Mouse (Mus musculus): ENCODE data around the gene Trp53. TPM values are rescaled to one million over a fixed set of nuclear protein-coding genes. Genes with fewer than 3 reads are reported as not detected.

Gene Trp53
- polyA plus RNA-seq (2014; fragmentation: Illumina TruSeq; extraction: RNeasy Lipid Tissue Mini Kit (QIAGEN cat#74804); ENCODE audit: low read depth, low replicate concordance) = 35.1 TPM

GRCm38 (mm10) chr11:69580091-69580514 lies at the start of gene Trp53, which contains the start of gene Wrap53:
Gene Trp53 (plus strand): TSS chr11:69580359.
Gene Wrap53 (minus strand): TSS chr11:69580255.

GRCm38 (mm10) chr11:69549060-69549656 lies 31.0 kb upstream of the Trp53 start, which contains the start of gene Dnah2:
Gene Dnah2 (minus strand): TSS chr11:69549110.

GRCm38 (mm10) chr11:69559851-69560765 lies 20.1 kb upstream of the Trp53 start, which contains the start of gene Efnb3:
Gene Efnb3 (minus strand): TSS chr11:69560205.

GRCm38 (mm10) chr11:69605726-69606490 lies 25.7 kb downstream of the Trp53 start, which contains the start of gene Atp1b2:
Gene Atp1b2 (minus strand): TSS chr11:69605942.

GRCm38 (mm10) chr11:69617805-69618204 lies 37.6 kb downstream of the Trp53 start, which contains the start of gene Shbg:
Gene Shbg (minus strand): TSS chr11:69617905.

GRCm38 (mm10) chr11:69621571-69622268 lies 41.6 kb downstream of the Trp53 start, which contains the start of gene Sat2:
Gene Sat2 (plus strand): TSS chr11:69622024.

GRCm38 (mm10) chr11:69632284-69633089 lies 52.3 kb downstream of the Trp53 start, which contains the start of gene Fxr2:
Gene Fxr2 (plus strand): TSS chr11:69632990.

Other genes starting within 250 kb of the Trp53 start
- 1.6 TPM for gene Rnf227, start 239.9 kb upstream of the Trp53 start, polyA plus RNA-seq (2014; fragmentation: Illumina TruSeq; extraction: RNeasy Lipid Tissue Mini Kit (QIAGEN cat#74804); ENCODE audit: low read depth, low replicate concordance)
- 88.6 TPM for gene Chd3, start 211.0 kb upstream of the Trp53 start, polyA plus RNA-seq (2014; fragmentation: Illumina TruSeq; extraction: RNeasy Lipid Tissue Mini Kit (QIAGEN cat#74804); ENCODE audit: low read depth, low replicate concordance)
- 115 TPM for gene Naa38, start 184.9 kb upstream of the Trp53 start, polyA plus RNA-seq (2014; fragmentation: Illumina TruSeq; extraction: RNeasy Lipid Tissue Mini Kit (QIAGEN cat#74804); ENCODE audit: low read depth, low replicate concordance)
- 37.7 TPM for gene Cyb5d1, start 184.7 kb upstream of the Trp53 start, polyA plus RNA-seq (2014; fragmentation: Illumina TruSeq; extraction: RNeasy Lipid Tissue Mini Kit (QIAGEN cat#74804); ENCODE audit: low read depth, low replicate concordance)
- 10.2 TPM for gene Tmem88, start 182.1 kb upstream of the Trp53 start, polyA plus RNA-seq (2014; fragmentation: Illumina TruSeq; extraction: RNeasy Lipid Tissue Mini Kit (QIAGEN cat#74804); ENCODE audit: low read depth, low replicate concordance)
- 22.5 TPM for gene Kdm6b, start 166.7 kb upstream of the Trp53 start, polyA plus RNA-seq (2014; fragmentation: Illumina TruSeq; extraction: RNeasy Lipid Tissue Mini Kit (QIAGEN cat#74804); ENCODE audit: low read depth, low replicate concordance)
- gene Dnah2, start 31.2 kb upstream of the Trp53 start, polyA plus RNA-seq (2014; fragmentation: Illumina TruSeq; extraction: RNeasy Lipid Tissue Mini Kit (QIAGEN cat#74804); ENCODE audit: low read depth, low replicate concordance) = 1.2 TPM
- 1.1 TPM for gene Efnb3, start 20.2 kb upstream of the Trp53 start, polyA plus RNA-seq (2014; fragmentation: Illumina TruSeq; extraction: RNeasy Lipid Tissue Mini Kit (QIAGEN cat#74804); ENCODE audit: low read depth, low replicate concordance)
- 9.2 TPM for gene Wrap53, start 104 bp upstream of the Trp53 start, polyA plus RNA-seq (2014; fragmentation: Illumina TruSeq; extraction: RNeasy Lipid Tissue Mini Kit (QIAGEN cat#74804); ENCODE audit: low read depth, low replicate concordance)
- 14.8 TPM for gene Atp1b2, start 25.6 kb downstream of the Trp53 start, polyA plus RNA-seq (2014; fragmentation: Illumina TruSeq; extraction: RNeasy Lipid Tissue Mini Kit (QIAGEN cat#74804); ENCODE audit: low read depth, low replicate concordance)
- not detected for gene Shbg, start 37.5 kb downstream of the Trp53 start, polyA plus RNA-seq (2014; fragmentation: Illumina TruSeq; extraction: RNeasy Lipid Tissue Mini Kit (QIAGEN cat#74804); ENCODE audit: low read depth, low replicate concordance)
- gene Sat2, start 41.7 kb downstream of the Trp53 start, polyA plus RNA-seq (2014; fragmentation: Illumina TruSeq; extraction: RNeasy Lipid Tissue Mini Kit (QIAGEN cat#74804); ENCODE audit: low read depth, low replicate concordance) = 16.0 TPM
- 64.4 TPM for gene Fxr2, start 52.6 kb downstream of the Trp53 start, polyA plus RNA-seq (2014; fragmentation: Illumina TruSeq; extraction: RNeasy Lipid Tissue Mini Kit (QIAGEN cat#74804); ENCODE audit: low read depth, low replicate concordance)
- gene Sox15, start 75.0 kb downstream of the Trp53 start, polyA plus RNA-seq (2014; fragmentation: Illumina TruSeq; extraction: RNeasy Lipid Tissue Mini Kit (QIAGEN cat#74804); ENCODE audit: low read depth, low replicate concordance) = 0.92 TPM
- 89.0 TPM for gene Mpdu1, start 82.3 kb downstream of the Trp53 start, polyA plus RNA-seq (2014; fragmentation: Illumina TruSeq; extraction: RNeasy Lipid Tissue Mini Kit (QIAGEN cat#74804); ENCODE audit: low read depth, low replicate concordance)
- 45.6 TPM for gene Cd68, start 85.8 kb downstream of the Trp53 start, polyA plus RNA-seq (2014; fragmentation: Illumina TruSeq; extraction: RNeasy Lipid Tissue Mini Kit (QIAGEN cat#74804); ENCODE audit: low read depth, low replicate concordance)
- gene Eif4a1, start 92.1 kb downstream of the Trp53 start, polyA plus RNA-seq (2014; fragmentation: Illumina TruSeq; extraction: RNeasy Lipid Tissue Mini Kit (QIAGEN cat#74804); ENCODE audit: low read depth, low replicate concordance) = 395 TPM
- 67.4 TPM for gene Senp3, start 101.7 kb downstream of the Trp53 start, polyA plus RNA-seq (2014; fragmentation: Illumina TruSeq; extraction: RNeasy Lipid Tissue Mini Kit (QIAGEN cat#74804); ENCODE audit: low read depth, low replicate concordance)
- 5.4 TPM for gene Tnfsf13, start 105.4 kb downstream of the Trp53 start, polyA plus RNA-seq (2014; fragmentation: Illumina TruSeq; extraction: RNeasy Lipid Tissue Mini Kit (QIAGEN cat#74804); ENCODE audit: low read depth, low replicate concordance)
- 19.2 TPM for gene Tnfsf12, start 115.5 kb downstream of the Trp53 start, polyA plus RNA-seq (2014; fragmentation: Illumina TruSeq; extraction: RNeasy Lipid Tissue Mini Kit (QIAGEN cat#74804); ENCODE audit: low read depth, low replicate concordance)
- 8.1 TPM for gene Tnfsfm13, start 115.7 kb downstream of the Trp53 start, polyA plus RNA-seq (2014; fragmentation: Illumina TruSeq; extraction: RNeasy Lipid Tissue Mini Kit (QIAGEN cat#74804); ENCODE audit: low read depth, low replicate concordance)
- 43.9 TPM for gene Polr2a, start 178.3 kb downstream of the Trp53 start, polyA plus RNA-seq (2014; fragmentation: Illumina TruSeq; extraction: RNeasy Lipid Tissue Mini Kit (QIAGEN cat#74804); ENCODE audit: low read depth, low replicate concordance)
- 1.5 TPM for gene Slc35g3, start 181.6 kb downstream of the Trp53 start, polyA plus RNA-seq (2014; fragmentation: Illumina TruSeq; extraction: RNeasy Lipid Tissue Mini Kit (QIAGEN cat#74804); ENCODE audit: low read depth, low replicate concordance)
- 28.9 TPM for gene Zbtb4, start 185.6 kb downstream of the Trp53 start, polyA plus RNA-seq (2014; fragmentation: Illumina TruSeq; extraction: RNeasy Lipid Tissue Mini Kit (QIAGEN cat#74804); ENCODE audit: low read depth, low replicate concordance)
- gene Chrnb1, start 215.6 kb downstream of the Trp53 start, polyA plus RNA-seq (2014; fragmentation: Illumina TruSeq; extraction: RNeasy Lipid Tissue Mini Kit (QIAGEN cat#74804); ENCODE audit: low read depth, low replicate concordance) = 8.3 TPM
- gene Fgf11, start 221.5 kb downstream of the Trp53 start, polyA plus RNA-seq (2014; fragmentation: Illumina TruSeq; extraction: RNeasy Lipid Tissue Mini Kit (QIAGEN cat#74804); ENCODE audit: low read depth, low replicate concordance) = 8.7 TPM
- 13.6 TPM for gene Tmem102, start 225.3 kb downstream of the Trp53 start, polyA plus RNA-seq (2014; fragmentation: Illumina TruSeq; extraction: RNeasy Lipid Tissue Mini Kit (QIAGEN cat#74804); ENCODE audit: low read depth, low replicate concordance)
- gene Gm39566, start 234.9 kb downstream of the Trp53 start, polyA plus RNA-seq (2014; fragmentation: Illumina TruSeq; extraction: RNeasy Lipid Tissue Mini Kit (QIAGEN cat#74804); ENCODE audit: low read depth, low replicate concordance) = 2.2 TPM
- 14.1 TPM for gene Spem2, start 238.1 kb downstream of the Trp53 start, polyA plus RNA-seq (2014; fragmentation: Illumina TruSeq; extraction: RNeasy Lipid Tissue Mini Kit (QIAGEN cat#74804); ENCODE audit: low read depth, low replicate concordance)
- gene Spem1, start 241.8 kb downstream of the Trp53 start, polyA plus RNA-seq (2014; fragmentation: Illumina TruSeq; extraction: RNeasy Lipid Tissue Mini Kit (QIAGEN cat#74804); ENCODE audit: low read depth, low replicate concordance) = 23.3 TPM